Mouse (Mus musculus) small intestine, adult 2 months (tissue): ENCODE measurements around the gene Ifnlr1. TPM values are rescaled to one million over a fixed set of nuclear protein-coding genes. Genes with fewer than 3 reads are reported as not detected.
A peak's percentile ranks its signal among the peaks of the same experiment; 100 is the strongest.

ENCODE experiments used
- H3K27ac ChIP-seq: fragments of 200-500 bp; 2 replicates; pipeline ENCODE4 v1.5.1; 2012; ENCODE audit warnings: low read depth, low read length, control low read depth, inconsistent platforms; ENCODE audit not compliant: insufficient read depth
- H3K27me3 ChIP-seq: fragments of 200-500 bp; 2 replicates; pipeline ENCODE4 v1.6.1; 2012; ENCODE audit warnings: mild to moderate bottlenecking, moderate library complexity, low read length, inconsistent platforms; ENCODE audit not compliant: control insufficient read depth, insufficient read depth
- H3K36me3 ChIP-seq: fragments of 200-500 bp; 2 replicates; pipeline ENCODE4 v1.6.1; 2012; ENCODE audit warnings: mild to moderate bottlenecking, low read length, control low read depth, inconsistent platforms; ENCODE audit not compliant: control insufficient read depth, insufficient read depth
- H3K4me1 ChIP-seq: fragments of 200-500 bp; 2 replicates; pipeline ENCODE4 v1.6.1; 2012; ENCODE audit warnings: low read length, inconsistent platforms, mixed read lengths; ENCODE audit not compliant: control insufficient read depth, insufficient read depth, insufficient read length
- H3K4me3 ChIP-seq: fragments of 200-500 bp; 2 replicates; pipeline ENCODE4 v1.5.1; 2012; ENCODE audit warnings: low read depth, mild to moderate bottlenecking, control low read depth, inconsistent platforms, low read length, moderate library complexity
- CTCF ChIP-seq: fragments of 200-500 bp; IDR thresholded peaks from 2 replicates; pipeline ENCODE4 v1.5.1; 2012; ENCODE audit warnings: low read depth, mild to moderate bottlenecking, control low read depth, inconsistent platforms, low read length, moderate library complexity, mixed read lengths; ENCODE audit not compliant: insufficient replicate concordance, insufficient read length; ENCODE audit errors: extremely low read depth
- POLR2A ChIP-seq: fragments of 200-500 bp; IDR thresholded peaks from 2 replicates; pipeline ENCODE4 v1.6.1; 2012; ENCODE audit warnings: low read depth, mild to moderate bottlenecking, control low read depth, inconsistent platforms, low read length, moderate library complexity
- WGBS: fragments of 180-500 bp; shearing (Covaris S2); methylation state at CpG from one replicate; pipeline ENCODE4 v1.1.7; 2018; 5-methylcytosine and 5-hydroxymethylcytosine counted together
- polyA plus RNA-seq: library from polyadenylated mRNA; depleted of rRNA; stranded (reverse); fragments of >200 nt; gene quantifications from 2 replicates; pipeline ENCODE4 v1.2.3, GENCODE M21; 2012; rRNA removed

Gene Ifnlr1
- polyA plus RNA-seq, 1 experiment = 11.4 TPM

DNA sequence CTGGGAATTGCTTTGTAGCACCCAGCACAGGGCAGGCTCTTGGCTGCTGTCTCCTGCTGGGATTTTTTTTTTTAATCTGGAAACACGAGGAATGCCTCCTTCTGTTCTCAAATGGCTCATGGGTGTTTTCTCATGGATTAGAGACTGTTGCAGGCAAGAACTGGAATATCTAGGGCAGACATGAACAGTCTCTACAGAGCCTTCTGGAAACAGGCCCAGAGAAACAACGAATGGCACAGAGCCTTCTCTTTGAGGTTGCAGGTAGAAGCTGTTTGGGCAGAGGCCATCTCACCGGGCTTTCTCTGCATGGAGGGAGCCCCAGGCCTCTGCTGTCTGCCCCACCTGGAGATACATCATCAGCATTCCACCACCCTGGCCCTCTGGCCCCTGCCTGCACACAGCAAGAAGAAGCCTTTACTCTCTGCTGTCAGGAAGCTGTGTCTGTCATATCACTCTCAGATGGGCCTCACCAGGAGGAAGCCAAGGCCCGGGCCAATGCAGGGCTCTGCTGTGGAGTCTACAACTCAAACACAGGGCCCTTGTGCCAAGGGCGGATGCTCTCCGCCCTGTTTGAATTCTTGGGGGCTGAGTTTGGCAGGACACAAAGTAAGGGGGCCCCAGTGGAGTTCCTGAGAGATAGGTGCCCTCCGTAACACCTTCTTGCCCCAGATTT is 66.2 kb downstream of the Ifnlr1 start:
- Histone ChIP-seq H3K27me3 (no peaks in the 10 kb centered on the region), H3K27ac (peak overlapping the region; percentile 83), H3K4me3 (no peak overlapping the region), H3K36me3 (peaks cover 57% of the 10 kb centered on the region), H3K4me1 (peaks cover 51% of the 10 kb centered on the region)
- 28% methylated on average over 7 of the region's 7 CpGs for WGBS
- no peak for TF ChIP-seq POLR2A
- TF ChIP-seq CTCF = no peak

- peak overlapping the region; percentile 83 for H3K27ac ChIP-seq
- peaks cover 54% of the 10 kb centered on the region for H3K36me3 ChIP-seq
- peaks cover 46% of the 10 kb centered on the region for H3K4me1 ChIP-seq
- WGBS = 29% methylated on average over 8 of the region's 8 CpGs
- H3K4me3 ChIP-seq = no peak overlapping the region
- H3K27me3 ChIP-seq = no peaks in the 10 kb centered on the region
- TF ChIP-seq POLR2A = no peak
- no peak for TF ChIP-seq CTCF
Observed at GRCm38 (mm10) chr4:135752779-135753164, 66.7 kb downstream of the Ifnlr1 start.

Other genes with a start within 250 kb of the Ifnlr1 start
- gene Stpg1, start 191.5 kb upstream of the Ifnlr1 start, polyA plus RNA-seq = 0.06 and 0.29 TPM in 2 replicates
- 16.4 and 32.7 TPM in 2 replicates for gene Nipal3, start 191.2 kb upstream of the Ifnlr1 start, polyA plus RNA-seq
- 0.14 and 0.19 TPM in 2 replicates for gene Grhl3, start 112.7 kb upstream of the Ifnlr1 start, polyA plus RNA-seq
- 62.3 and 171 TPM in 2 replicates for gene Il22ra1, start 41.9 kb downstream of the Ifnlr1 start, polyA plus RNA-seq
- gene Myom3, start 73.4 kb downstream of the Ifnlr1 start, polyA plus RNA-seq = 0.56 and 1.1 TPM in 2 replicates
- gene Srsf10, start 169.5 kb downstream of the Ifnlr1 start, polyA plus RNA-seq = 29.5 and 48.2 TPM in 2 replicates
- gene Pnrc2, start 187.6 kb downstream of the Ifnlr1 start, polyA plus RNA-seq = 2.4 and 8.5 TPM in 2 replicates
- gene Cnr2, start 209.1 kb downstream of the Ifnlr1 start, polyA plus RNA-seq = 1.0 and 1.1 TPM in 2 replicates
- 62.8 and 108 TPM in 2 replicates for gene Fuca1, start 234.4 kb downstream of the Ifnlr1 start, polyA plus RNA-seq